Mouse (Mus musculus) liver, postnatal 0 days (tissue): ENCODE results near the gene Epb41l2. TPM values are rescaled to one million over a fixed set of nuclear protein-coding genes. Genes with fewer than 3 reads are reported as not detected.

Experiments
- ATAC-seq: fragments of 200-750 bp; cut with Nextera tagmentation; 2 replicates; pipeline ENCODE4 v1.8.0; 2017; ENCODE audit warnings: mild to moderate bottlenecking, moderate library complexity
- DNase-seq: peaks from one replicate; pipeline ENCODE4 v3.0.0-alpha.2; 2016
- H3K27ac ChIP-seq: fragments of 300-500 bp; sonication (generic); 2 replicates; pipeline ENCODE4 v1.5.1; 2014; ENCODE audit warnings: antibody characterized with exemption, moderate library complexity, mild to moderate bottlenecking, low read depth
- H3K27me3 ChIP-seq: fragments of 300-500 bp; sonication (generic); 2 replicates; pipeline ENCODE4 v1.6.1; 2014; ENCODE audit warnings: low read length, control low read depth, mixed read lengths; ENCODE audit not compliant: insufficient read depth
- H3K36me3 ChIP-seq: fragments of 300-500 bp; sonication (generic); replicated peaks from 2 replicates; pipeline ENCODE4 v1.6.1; 2014; ENCODE audit warnings: mild to moderate bottlenecking, control low read depth, low read length, moderate library complexity, mixed read lengths; ENCODE audit not compliant: insufficient read depth
- H3K4me1 ChIP-seq: fragments of 300-500 bp; sonication (generic); 2 replicates; pipeline ENCODE4 v1.6.1; 2014; ENCODE audit warnings: antibody characterized with exemption, mild to moderate bottlenecking, control low read depth; ENCODE audit not compliant: insufficient read depth
- H3K4me2 ChIP-seq: fragments of 300-500 bp; sonication (generic); 2 replicates; pipeline ENCODE4 v1.6.1; 2014; ENCODE audit warnings: low read depth, mild to moderate bottlenecking, low read length, moderate library complexity, mixed read lengths
- H3K4me3 ChIP-seq: fragments of 300-500 bp; sonication (generic); 2 replicates; pipeline ENCODE4 v1.5.1; 2014; ENCODE audit warnings: low read depth, low read length
- H3K9ac ChIP-seq: fragments of 300-500 bp; sonication (generic); replicated peaks from 2 replicates; pipeline ENCODE4 v1.6.1; 2014; ENCODE audit warnings: mild to moderate bottlenecking, moderate library complexity
- H3K9me3 ChIP-seq: fragments of 300-500 bp; sonication (generic); 2 replicates; pipeline ENCODE4 v1.6.1; 2016; ENCODE audit warnings: mild to moderate bottlenecking, control low read depth, low read length, mixed read lengths
- CTCF ChIP-seq: sonication (generic); IDR thresholded peaks from 2 replicates; pipeline ENCODE4 v1.5.1; 2016; ENCODE audit warnings: antibody characterized with exemption, low read depth
- EP300 ChIP-seq: IDR thresholded peaks from 2 replicates; pipeline ENCODE4 v1.6.1; 2016; ENCODE audit warnings: antibody characterized with exemption, low read depth, mild to moderate bottlenecking
- WGBS: fragments of 180-500 bp; shearing (Covaris S2); extraction: QIAGEN DNeasy Blood & Tissue Kit; methylation state at CpG from one replicate; pipeline ENCODE4 v1.1.7; 2014; ENCODE audit not compliant: insufficient replicate concordance; 5-methylcytosine and 5-hydroxymethylcytosine counted together
- polyA plus RNA-seq: library from polyadenylated mRNA; unstranded; fragments of >200 nt; fragmentation: Nextera tagmentation; extraction: Ambion mirVana; gene quantifications from 2 replicates; pipeline ENCODE4 v1.2.1, GENCODE M21; 2015

Gene Epb41l2
- polyA plus RNA-seq, 1 experiment from 2014 or later: 7.8 TPM

DNA sequence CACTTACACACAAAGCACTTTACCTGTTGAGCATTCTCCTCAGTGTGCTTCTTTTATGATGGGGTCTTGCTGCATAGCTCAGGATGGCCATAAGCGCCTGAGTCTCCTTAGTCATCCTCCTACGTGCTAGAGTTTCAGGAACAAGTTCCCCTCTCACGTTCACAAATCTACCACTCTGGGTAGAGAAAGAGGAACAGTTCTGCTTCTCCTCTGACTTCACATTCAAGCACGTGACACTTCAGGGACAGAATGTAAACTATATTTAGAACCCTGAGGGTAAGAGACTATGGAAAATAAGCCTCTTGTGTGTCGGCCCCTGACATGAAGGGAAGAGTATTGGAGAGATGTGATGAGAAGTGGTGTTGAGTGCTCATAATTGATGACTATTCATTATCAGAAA is 41.2 kb upstream of the Epb41l2 start:
- Histone ChIP-seq H3K4me3 (no peak overlapping the region), H3K27me3 (no peaks in the 10 kb centered on the region), H3K36me3 (no peaks in the 10 kb centered on the region), H3K9ac (no peak overlapping the region), H3K9me3 (no peaks in the 10 kb centered on the region), H3K4me1 (peaks cover 12% of the 10 kb centered on the region), H3K27ac (peak overlapping the region; percentile 48; the same call in 1 of the 2 replicates), H3K4me2 (no peak overlapping the region)
- 27% methylated on average over 5 of the region's 5 CpGs for WGBS
- DNase-seq (no peak), ATAC-seq (peak; percentile 43)
- no peak for TF ChIP-seq EP300
- no peak for TF ChIP-seq CTCF

DNA sequence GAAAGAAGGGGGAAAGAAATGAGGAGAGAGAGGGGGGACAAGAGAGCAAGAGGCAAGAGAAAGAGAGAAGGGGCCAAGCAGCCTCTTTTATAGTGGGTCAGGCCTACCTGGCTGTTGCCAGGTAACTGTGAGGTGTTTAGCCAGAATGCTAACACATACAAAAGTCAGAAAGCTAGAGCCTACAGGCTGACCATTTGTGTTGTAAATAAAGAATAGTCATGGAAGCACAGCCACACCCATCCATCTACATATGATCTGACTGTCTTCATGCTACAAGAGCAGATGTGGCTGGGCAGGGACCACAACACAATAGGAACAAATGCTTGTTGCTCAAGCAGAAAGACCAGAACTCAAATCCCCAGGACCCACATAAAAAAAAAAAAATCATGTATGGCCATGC is 40.1 kb upstream of the Epb41l2 start:
- H3K27ac ChIP-seq: no peak overlapping the region
- no peaks in the 10 kb centered on the region for H3K9me3 ChIP-seq
- ATAC-seq: no peak
- H3K4me3 ChIP-seq: no peak overlapping the region
- H3K4me2 ChIP-seq: no peak overlapping the region
- DNase-seq: no peak
- H3K36me3 ChIP-seq: no peaks in the 10 kb centered on the region
- H3K27me3 ChIP-seq: no peaks in the 10 kb centered on the region
- TF ChIP-seq CTCF: no peak
- TF ChIP-seq EP300: no peak
- no peak overlapping the region for H3K9ac ChIP-seq
- H3K4me1 ChIP-seq: peaks cover 12% of the 10 kb centered on the region

GRCm38 (mm10) chr10:25321198-25321597 is 38.4 kb upstream of the Epb41l2 start:
- H3K36me3 ChIP-seq: no peaks in the 10 kb centered on the region
- no peak for ATAC-seq
- no peaks in the 10 kb centered on the region for H3K27me3 ChIP-seq
- no peak for TF ChIP-seq EP300
- TF ChIP-seq CTCF: no peak
- H3K27ac ChIP-seq: no peak overlapping the region
- H3K4me2 ChIP-seq: no peak overlapping the region
- no peak overlapping the region for H3K4me3 ChIP-seq
- 64% methylated on average over 4 of the region's 4 CpGs for WGBS
- no peak overlapping the region for H3K9ac ChIP-seq
- peaks cover 12% of the 10 kb centered on the region for H3K4me1 ChIP-seq
- no peak for DNase-seq
- no peaks in the 10 kb centered on the region for H3K9me3 ChIP-seq

DNA sequence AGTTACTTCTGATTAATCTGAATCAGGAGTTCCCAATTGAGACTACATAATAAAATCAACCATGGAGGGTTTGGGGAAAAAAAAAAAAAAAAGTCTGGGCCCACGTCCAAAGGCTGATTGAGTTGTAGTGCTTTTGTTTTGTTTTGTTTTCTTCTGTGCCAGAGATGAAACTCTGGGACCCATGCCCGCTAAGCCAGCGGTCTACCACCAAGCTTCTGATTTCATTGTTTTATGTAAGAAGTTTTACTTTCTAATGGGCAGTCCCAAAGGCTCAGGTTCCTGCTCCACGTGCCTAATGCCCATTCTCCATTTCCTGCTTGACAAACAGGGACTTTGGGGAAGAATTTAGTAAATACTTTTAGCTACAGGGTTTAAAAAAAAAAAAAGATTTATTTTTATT is 33.9 kb upstream of the Epb41l2 start:
- Histone ChIP-seq H3K9ac (no peak overlapping the region), H3K4me1 (no peaks in the 10 kb centered on the region), H3K27me3 (no peaks in the 10 kb centered on the region), H3K4me2 (no peak overlapping the region), H3K27ac (no peak overlapping the region), H3K36me3 (no peaks in the 10 kb centered on the region), H3K9me3 (no peaks in the 10 kb centered on the region), H3K4me3 (no peak overlapping the region)
- ATAC-seq: no peak
- 76% methylated on average over 4 of the region's 4 CpGs for WGBS
- TF ChIP-seq EP300: no peak
- TF ChIP-seq CTCF: no peak
- no peak for DNase-seq

DNA sequence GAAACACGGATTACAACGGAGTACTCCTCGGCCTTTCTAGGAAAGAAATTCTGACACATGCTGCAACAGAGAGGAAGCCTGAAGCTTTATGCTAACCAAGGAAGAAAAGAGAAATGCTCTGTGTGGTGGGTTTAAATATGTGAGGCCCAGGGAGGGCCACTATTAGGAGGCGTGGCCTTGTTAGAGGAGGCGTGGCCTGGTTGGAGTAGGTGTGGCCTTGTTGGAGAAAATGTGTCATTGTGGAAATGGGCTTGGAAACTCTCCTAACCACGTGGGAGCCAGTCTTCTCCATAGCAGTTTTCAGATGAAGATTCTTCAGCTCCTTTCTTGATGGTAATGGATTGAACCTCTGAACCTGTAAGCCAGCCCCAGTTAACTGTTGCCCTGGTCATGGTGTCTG is 32.1 kb upstream of the Epb41l2 start:
- Histone ChIP-seq H3K27ac (no peak overlapping the region), H3K4me2 (no peak overlapping the region), H3K9me3 (no peaks in the 10 kb centered on the region), H3K27me3 (no peaks in the 10 kb centered on the region), H3K9ac (no peak overlapping the region), H3K4me3 (no peak overlapping the region), H3K36me3 (no peaks in the 10 kb centered on the region), H3K4me1 (no peaks in the 10 kb centered on the region)
- DNase-seq (no peak), ATAC-seq (no peak)
- no peak for TF ChIP-seq EP300
- TF ChIP-seq CTCF: no peak
- WGBS: 75% methylated on average over 6 of the region's 6 CpGs

GRCm38 (mm10) chr10:25330094-25330493 is 29.5 kb upstream of the Epb41l2 start:
- H3K27ac ChIP-seq: no peak overlapping the region
- no peak overlapping the region for H3K4me3 ChIP-seq
- H3K4me2 ChIP-seq: no peak overlapping the region
- no peaks in the 10 kb centered on the region for H3K9me3 ChIP-seq
- TF ChIP-seq EP300 (no peak), CTCF (no peak)
- ATAC-seq (no peak), DNase-seq (no peak)
- no peak overlapping the region for H3K9ac ChIP-seq
- WGBS: 85% methylated on average over 7 of the region's 7 CpGs
- H3K36me3 ChIP-seq: no peaks in the 10 kb centered on the region
- no peaks in the 10 kb centered on the region for H3K27me3 ChIP-seq
- H3K4me1 ChIP-seq: no peaks in the 10 kb centered on the region

DNA sequence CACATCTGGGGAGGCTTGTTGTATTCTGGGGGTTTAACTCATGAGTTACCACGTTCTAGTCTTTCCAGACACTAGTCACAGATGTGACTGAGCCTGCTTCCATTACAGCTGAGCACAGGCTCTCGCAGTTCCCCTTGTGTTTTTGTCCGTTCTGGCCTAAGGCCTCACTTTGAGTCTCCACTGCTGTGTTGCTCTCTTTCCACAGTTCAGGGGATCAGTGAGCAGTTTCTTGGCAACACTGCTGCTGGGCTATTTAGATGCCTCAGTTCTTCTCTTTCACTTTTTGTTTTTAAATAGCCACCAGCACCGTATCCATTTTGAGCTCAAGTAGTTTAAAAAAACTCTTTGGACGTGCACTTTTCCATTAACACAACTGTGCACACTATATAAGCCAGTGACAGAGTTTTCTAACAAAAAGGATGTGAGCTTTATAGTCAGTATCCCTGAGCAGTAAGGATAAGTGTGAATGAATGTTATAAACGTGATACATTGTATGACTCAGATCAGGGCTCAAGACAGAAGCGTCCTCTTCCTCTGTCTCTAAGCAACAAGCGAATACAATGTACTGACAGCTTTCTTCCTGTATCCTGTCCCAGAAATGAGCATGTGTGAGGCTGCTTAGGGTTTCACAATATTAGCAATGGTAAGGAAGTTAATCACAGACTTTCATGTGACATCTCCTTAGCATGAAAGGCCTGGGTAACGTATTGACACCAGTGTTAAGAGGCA is 28.1 kb upstream of the Epb41l2 start:
- DNase-seq (no peak), ATAC-seq (peak; percentile 80)
- Histone ChIP-seq H3K27me3 (no peaks in the 10 kb centered on the region), H3K36me3 (no peaks in the 10 kb centered on the region), H3K27ac (no peak overlapping the region), H3K9ac (no peak overlapping the region), H3K9me3 (no peaks in the 10 kb centered on the region), H3K4me3 (no peak overlapping the region), H3K4me1 (no peaks in the 10 kb centered on the region), H3K4me2 (no peak overlapping the region)
- WGBS: 51% methylated on average over 9 of the region's 9 CpGs
- TF ChIP-seq EP300 (no peak), CTCF (no peak)
